Mouse (Mus musculus): ENCODE measurements at regions not wholly inside any gene's neighbourhood (a gene's known extent, or its start where the extent isn't known, plus 50 kb on each side); places are given as distances from the start of the nearest gene placed in this dataset.

- Histone ChIP-seq H3K9ac (ENCODE audit: low read length) (no peak overlapping the region), H3K4me3 (ENCODE audit: low read depth, low read length) (no peak overlapping the region), H3K4me1 (replicated peaks; ENCODE audit: control insufficient read depth, insufficient read depth, low read length) (no peaks in the 10 kb centered on the region), H3K36me3 (ENCODE audit: control insufficient read depth, insufficient read depth, low read length) (no peaks in the 10 kb centered on the region), H3K9me3 (ENCODE audit: control insufficient read depth, low read length) (0 out of 2 replicates have a peak, but pooled peaks cover 2% of the 10 kb centered on the region), H3K4me2 (ENCODE audit: low read length) (no peak overlapping the region), H3K27ac (ENCODE audit: low read depth) (no peak overlapping the region), H3K27me3 (replicated peaks; ENCODE audit: control insufficient read depth, insufficient read depth, low read length) (no peaks in the 10 kb centered on the region)
- 89% methylated on average over 4 of the region's 4 CpGs for WGBS
- ATAC-seq (replicated peaks; ENCODE audit: low FRiP score, low TSS enrichment, low read depth), result no peak
- DNase-seq (ENCODE audit: low spot score), result no peak
Measured at GRCm38 (mm10) chr3:4744003-4744402, 1006.6 kb upstream of the Gm8797 start.

- ATAC-seq (replicated peaks; ENCODE audit: low FRiP score, low TSS enrichment, low read depth), result no peak
- Histone ChIP-seq H3K9ac (ENCODE audit: low read length) (no peak overlapping the region), H3K36me3 (ENCODE audit: control insufficient read depth, insufficient read depth, low read length) (no peaks in the 10 kb centered on the region)
Measured at GRCm38 (mm10) chr3:4744611-4745010, 1006.0 kb upstream of the Gm8797 start.

GRCm38 (mm10) chr3:4756099-4756498 is 994.5 kb upstream of the Gm8797 start:
- ATAC-seq (replicated peaks; ENCODE audit: low FRiP score, low TSS enrichment, low read depth) (no peak), DNase-seq (ENCODE audit: low spot score) (no peak)
- Histone ChIP-seq H3K36me3 (ENCODE audit: control insufficient read depth, insufficient read depth, low read length) (no peaks in the 10 kb centered on the region), H3K4me1 (replicated peaks; ENCODE audit: control insufficient read depth, insufficient read depth, low read length) (no peaks in the 10 kb centered on the region), H3K9me3 (ENCODE audit: control insufficient read depth, low read length) (no peaks in the 10 kb centered on the region), H3K27me3 (replicated peaks; ENCODE audit: control insufficient read depth, insufficient read depth, low read length) (no peaks in the 10 kb centered on the region), H3K4me2 (ENCODE audit: low read length) (no peak overlapping the region), H3K9ac (ENCODE audit: low read length) (no peak overlapping the region), H3K27ac (ENCODE audit: low read depth) (no peak overlapping the region), H3K4me3 (ENCODE audit: low read depth, low read length) (no peak overlapping the region)
- 90% methylated on average over 2 of the region's 2 CpGs for WGBS

More at GRCm38 (mm10) chr3:4744611-4745010, 1006.0 kb upstream of the Gm8797 start:
- Histone ChIP-seq H3K27me3 (replicated peaks; ENCODE audit: control insufficient read depth, insufficient read depth, low read length) (no peaks in the 10 kb centered on the region), H3K4me2 (ENCODE audit: low read length) (no peak overlapping the region), H3K4me3 (ENCODE audit: low read depth, low read length) (no peak overlapping the region), H3K4me1 (replicated peaks; ENCODE audit: control insufficient read depth, insufficient read depth, low read length) (no peaks in the 10 kb centered on the region), H3K27ac (ENCODE audit: low read depth) (no peak overlapping the region), H3K9me3 (ENCODE audit: control insufficient read depth, low read length) (0 out of 2 replicates have a peak, but pooled peaks cover 2% of the 10 kb centered on the region)
- no peak for DNase-seq (ENCODE audit: low spot score)
- 83% methylated on average over 6 of the region's 6 CpGs for WGBS

DNA sequence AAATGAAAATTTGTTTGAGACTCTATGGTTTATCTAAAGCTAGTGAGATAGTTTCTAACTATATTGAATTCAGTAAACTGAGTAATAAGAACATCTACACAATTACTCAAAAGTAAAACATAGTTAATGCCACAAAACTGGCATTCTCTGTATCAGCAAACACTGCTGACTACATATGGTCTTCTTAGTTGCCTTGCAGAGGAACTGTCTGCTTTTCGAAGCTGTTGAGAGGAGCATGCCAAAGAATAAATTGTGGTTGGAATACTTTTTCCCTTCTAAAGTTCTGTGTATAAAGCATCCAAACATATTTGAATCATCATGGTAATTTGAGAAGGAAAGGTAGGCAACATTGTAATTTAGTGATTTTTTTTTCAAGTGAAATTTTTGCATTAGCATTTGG is 993.5 kb upstream of the Gm8797 start:
- DNase-seq (ENCODE audit: low spot score) (no peak), ATAC-seq (replicated peaks; ENCODE audit: low FRiP score, low TSS enrichment, low read depth) (no peak)
- Histone ChIP-seq H3K27ac (ENCODE audit: low read depth) (no peak overlapping the region), H3K9ac (ENCODE audit: low read length) (no peak overlapping the region), H3K27me3 (replicated peaks; ENCODE audit: control insufficient read depth, insufficient read depth, low read length) (no peaks in the 10 kb centered on the region), H3K4me3 (ENCODE audit: low read depth, low read length) (no peak overlapping the region), H3K4me1 (replicated peaks; ENCODE audit: control insufficient read depth, insufficient read depth, low read length) (no peaks in the 10 kb centered on the region), H3K4me2 (ENCODE audit: low read length) (no peak overlapping the region), H3K9me3 (ENCODE audit: control insufficient read depth, low read length) (no peaks in the 10 kb centered on the region), H3K36me3 (ENCODE audit: control insufficient read depth, insufficient read depth, low read length) (no peaks in the 10 kb centered on the region)
- 86% methylated on average over 1 of the region's 1 CpGs for WGBS

GRCm38 (mm10) chr3:4763076-4763475 is 987.5 kb upstream of the Gm8797 start:
- 87% methylated on average over 2 of the region's 2 CpGs for WGBS
- H3K9me3 ChIP-seq (ENCODE audit: control insufficient read depth, low read length), result no peaks in the 10 kb centered on the region
- ATAC-seq (replicated peaks; ENCODE audit: low FRiP score, low TSS enrichment, low read depth) (no peak), DNase-seq (ENCODE audit: low spot score) (no peak)
- H3K27ac ChIP-seq (ENCODE audit: low read depth), result no peak overlapping the region
- no peaks in the 10 kb centered on the region for H3K27me3 ChIP-seq (replicated peaks; ENCODE audit: control insufficient read depth, insufficient read depth, low read length)
- no peaks in the 10 kb centered on the region for H3K4me1 ChIP-seq (replicated peaks; ENCODE audit: control insufficient read depth, insufficient read depth, low read length)
- no peaks in the 10 kb centered on the region for H3K36me3 ChIP-seq (ENCODE audit: control insufficient read depth, insufficient read depth, low read length)
- no peak overlapping the region for H3K9ac ChIP-seq (ENCODE audit: low read length)
- no peak overlapping the region for H3K4me2 ChIP-seq (ENCODE audit: low read length)
- H3K4me3 ChIP-seq (ENCODE audit: low read depth, low read length), result no peak overlapping the region

GRCm38 (mm10) chr3:4776632-4777031 is 974.0 kb upstream of the Gm8797 start:
- no peak overlapping the region for H3K27ac ChIP-seq (ENCODE audit: low read depth)
- H3K9me3 ChIP-seq (ENCODE audit: control insufficient read depth, low read length), result no peaks in the 10 kb centered on the region
- DNase-seq (ENCODE audit: low spot score) (no peak), ATAC-seq (replicated peaks; ENCODE audit: low FRiP score, low TSS enrichment, low read depth) (no peak)
- H3K36me3 ChIP-seq (ENCODE audit: control insufficient read depth, insufficient read depth, low read length), result no peaks in the 10 kb centered on the region
- H3K4me1 ChIP-seq (replicated peaks; ENCODE audit: control insufficient read depth, insufficient read depth, low read length), result no peaks in the 10 kb centered on the region
- H3K4me2 ChIP-seq (ENCODE audit: low read length), result no peak overlapping the region
- H3K9ac ChIP-seq (ENCODE audit: low read length), result no peak overlapping the region
- H3K27me3 ChIP-seq (replicated peaks; ENCODE audit: control insufficient read depth, insufficient read depth, low read length), result no peaks in the 10 kb centered on the region
- no peak overlapping the region for H3K4me3 ChIP-seq (ENCODE audit: low read depth, low read length)

- DNase-seq (ENCODE audit: low spot score) (no peak), ATAC-seq (replicated peaks; ENCODE audit: low FRiP score, low TSS enrichment, low read depth) (no peak)
- Histone ChIP-seq H3K4me2 (ENCODE audit: low read length) (no peak overlapping the region), H3K27me3 (replicated peaks; ENCODE audit: control insufficient read depth, insufficient read depth, low read length) (no peaks in the 10 kb centered on the region), H3K9me3 (ENCODE audit: control insufficient read depth, low read length) (no peaks in the 10 kb centered on the region), H3K27ac (ENCODE audit: low read depth) (no peak overlapping the region), H3K4me3 (ENCODE audit: low read depth, low read length) (no peak overlapping the region), H3K4me1 (replicated peaks; ENCODE audit: control insufficient read depth, insufficient read depth, low read length) (no peaks in the 10 kb centered on the region), H3K36me3 (ENCODE audit: control insufficient read depth, insufficient read depth, low read length) (no peaks in the 10 kb centered on the region), H3K9ac (ENCODE audit: low read length) (no peak overlapping the region)
- WGBS, result 71% methylated on average over 1 of the region's 1 CpGs
Measured at GRCm38 (mm10) chr3:4785160-4785559, 965.4 kb upstream of the Gm8797 start.

DNA sequence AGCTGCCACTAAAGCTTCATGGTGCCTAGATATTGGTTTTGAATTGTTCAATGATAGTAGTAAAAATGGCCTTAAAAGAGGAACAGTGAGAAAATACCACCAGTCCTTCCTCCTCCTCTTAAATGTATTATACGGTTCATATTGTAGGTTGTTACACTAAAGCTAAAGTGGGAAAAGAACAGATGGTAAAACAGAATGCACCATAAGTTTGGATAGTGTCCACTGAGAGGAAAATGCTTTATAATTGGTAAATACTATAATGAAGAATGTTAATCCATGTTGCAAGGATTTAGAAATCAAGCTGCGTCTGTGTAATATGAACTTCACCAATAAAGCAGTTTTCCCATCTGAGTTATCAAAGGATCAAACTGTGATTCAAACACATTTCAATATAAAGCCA is 957.5 kb upstream of the Gm8797 start:
- no peak for ATAC-seq (replicated peaks; ENCODE audit: low FRiP score, low TSS enrichment, low read depth)
- Histone ChIP-seq H3K36me3 (ENCODE audit: control insufficient read depth, insufficient read depth, low read length) (no peaks in the 10 kb centered on the region), H3K4me2 (ENCODE audit: low read length) (no peak overlapping the region), H3K4me3 (ENCODE audit: low read depth, low read length) (no peak overlapping the region), H3K27me3 (replicated peaks; ENCODE audit: control insufficient read depth, insufficient read depth, low read length) (no peaks in the 10 kb centered on the region), H3K27ac (ENCODE audit: low read depth) (no peak overlapping the region), H3K4me1 (replicated peaks; ENCODE audit: control insufficient read depth, insufficient read depth, low read length) (no peaks in the 10 kb centered on the region; the same call in 1 of the 2 replicates), H3K9me3 (ENCODE audit: control insufficient read depth, low read length) (no peaks in the 10 kb centered on the region), H3K9ac (ENCODE audit: low read length) (no peak overlapping the region)
- WGBS, result 94% methylated on average over 2 of the region's 2 CpGs
- no peak for DNase-seq (ENCODE audit: low spot score)

- no peaks in the 10 kb centered on the region for H3K36me3 ChIP-seq (ENCODE audit: control insufficient read depth, insufficient read depth, low read length)
- no peak overlapping the region for H3K4me3 ChIP-seq (ENCODE audit: low read depth, low read length)
- DNase-seq (ENCODE audit: low spot score) (no peak), ATAC-seq (replicated peaks; ENCODE audit: low FRiP score, low TSS enrichment, low read depth) (no peak)
- no peaks in the 10 kb centered on the region for H3K9me3 ChIP-seq (ENCODE audit: control insufficient read depth, low read length)
- no peak overlapping the region for H3K27ac ChIP-seq (ENCODE audit: low read depth)
- H3K9ac ChIP-seq (ENCODE audit: low read length), result no peak overlapping the region
- WGBS, result 58% methylated on average over 6 of the region's 6 CpGs
- H3K4me2 ChIP-seq (ENCODE audit: low read length), result no peak overlapping the region
- no peaks in the 10 kb centered on the region for H3K27me3 ChIP-seq (replicated peaks; ENCODE audit: control insufficient read depth, insufficient read depth, low read length)
- H3K4me1 ChIP-seq (replicated peaks; ENCODE audit: control insufficient read depth, insufficient read depth, low read length), result no peaks in the 10 kb centered on the region; the same call in 1 of the 2 replicates
Measured at GRCm38 (mm10) chr3:4796041-4796908, 954.3 kb upstream of the Gm8797 start.

Data from intestine, embryonic 14.5 days (tissue).